Mouse (Mus musculus): ENCODE measurements at regions not wholly inside any gene's neighbourhood (a gene's known extent, or its start where the extent isn't known, plus 50 kb on each side); places are given as distances from the start of the nearest gene placed in this dataset.

- TF ChIP-seq CTCF (IDR thresholded peaks at IDR 0.05; ENCODE audit: low read depth) (no peak), EP300 (optimal IDR thresholded peaks at IDR 0.05) (no peak)
These were observed 630.3 kb upstream of the Mdga2 start for GRCm38 (mm10) chr12:67852625-67853024.
